Mouse (Mus musculus): ENCODE measurements around the gene Hspa1a.

Hspa1a gene

DNA sequence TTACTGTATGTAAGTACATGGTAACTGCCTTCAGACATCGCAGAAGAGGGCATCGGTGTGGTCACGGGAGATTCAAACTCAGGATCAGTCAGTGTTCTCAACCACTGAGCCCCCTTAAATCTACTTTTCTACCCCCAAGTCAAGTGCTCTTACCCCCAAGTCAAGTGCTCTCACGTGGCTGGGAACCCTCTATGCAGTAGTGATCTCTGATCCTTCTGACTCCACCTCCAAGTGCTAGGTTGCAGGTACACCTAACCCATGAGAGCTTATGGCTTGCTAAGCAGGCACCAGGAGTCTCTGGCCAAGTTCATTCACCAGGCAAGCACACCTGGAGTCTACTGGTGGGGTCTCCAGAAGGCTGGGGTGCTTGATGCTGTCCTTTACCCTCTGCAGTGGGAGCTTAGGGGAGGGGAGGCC, 22.4 kb downstream of the Hspa1a start:
- in situ Hi-C loops (cut with MboI; ENCODE audit: low sequenced_read_pairs), result loop anchor here (5.0 kb wide), 1 partner anchor 92 kb away; no protein-coding TSS in a partner anchor

- in situ Hi-C loops (cut with MboI; ENCODE audit: low sequenced_read_pairs), result loop anchor here (5.0 kb wide), 1 partner anchor 92 kb away; no protein-coding TSS in a partner anchor
Measured at GRCm38 (mm10) chr17:34948721-34949552, 23.0 kb downstream of the Hspa1a start.

DNA sequence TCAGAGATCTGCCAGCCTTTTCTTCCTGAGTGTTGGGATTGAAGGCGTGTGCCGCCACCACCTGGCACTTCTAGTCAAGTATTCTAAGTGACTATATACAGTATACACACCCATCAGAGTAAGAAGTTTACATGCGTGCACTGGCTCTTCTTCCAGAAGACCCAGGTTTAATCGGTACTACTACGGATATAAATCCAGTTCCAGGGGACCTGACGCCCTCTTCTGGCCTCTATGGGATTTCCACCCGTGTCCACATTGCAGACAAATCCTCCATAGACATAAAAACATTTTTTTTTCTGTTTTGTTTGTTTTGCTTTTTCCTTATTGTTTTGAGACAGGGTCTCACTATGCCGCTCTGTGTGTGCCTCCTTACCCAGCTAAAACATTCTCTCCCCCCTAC, 24.4 kb downstream of the Hspa1a start:
- in situ Hi-C loops (cut with MboI; ENCODE audit: low sequenced_read_pairs), result loop anchor here (5.0 kb wide), 1 partner anchor 90 kb away; no protein-coding TSS in a partner anchor

- in situ Hi-C loops (cut with MboI; ENCODE audit: low sequenced_read_pairs), result loop anchor here (5.0 kb wide), 1 partner anchor 89 kb away; no protein-coding TSS in a partner anchor
Measured at GRCm38 (mm10) chr17:34946486-34947140, 25.3 kb downstream of the Hspa1a start.

GRCm38 (mm10) chr17:34944362-34944761, 27.6 kb downstream of the Hspa1a start:
- in situ Hi-C loops (cut with MboI; ENCODE audit: low sequenced_read_pairs), result no loop called here

DNA sequence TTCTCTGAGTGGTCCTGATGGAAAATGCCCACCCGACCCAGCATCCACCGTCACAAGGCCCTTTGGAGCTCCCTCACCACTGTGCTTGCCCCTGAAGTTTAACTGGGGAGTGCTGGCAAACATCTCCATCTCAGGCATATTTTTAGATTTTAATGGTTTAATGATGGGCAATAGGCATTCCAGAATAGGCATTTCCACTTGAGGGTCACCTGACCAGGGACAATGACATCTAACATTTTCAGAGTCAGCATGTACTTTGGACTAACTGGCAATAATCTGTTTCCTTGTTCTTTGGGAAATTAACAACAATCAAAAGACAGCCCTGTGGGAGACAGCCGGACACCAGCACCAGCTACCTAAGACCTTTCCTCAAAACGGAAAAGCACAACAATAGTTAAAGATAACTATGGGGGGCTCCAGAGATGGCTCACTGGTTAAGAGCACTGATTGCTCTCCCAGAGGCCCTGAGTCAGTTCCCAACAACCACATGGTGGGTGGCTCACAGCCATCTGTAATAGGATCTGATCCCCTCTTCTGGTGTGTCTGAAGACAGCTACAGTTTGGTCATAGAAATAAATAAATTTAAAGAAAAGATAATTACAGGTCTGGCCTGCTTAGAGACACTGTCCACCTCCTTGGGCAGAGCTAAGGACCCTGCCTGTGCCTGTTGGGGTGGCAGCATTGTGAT, 28.7 kb downstream of the Hspa1a start:
- in situ Hi-C loops (cut with MboI; ENCODE audit: low sequenced_read_pairs), result no loop called here

DNA sequence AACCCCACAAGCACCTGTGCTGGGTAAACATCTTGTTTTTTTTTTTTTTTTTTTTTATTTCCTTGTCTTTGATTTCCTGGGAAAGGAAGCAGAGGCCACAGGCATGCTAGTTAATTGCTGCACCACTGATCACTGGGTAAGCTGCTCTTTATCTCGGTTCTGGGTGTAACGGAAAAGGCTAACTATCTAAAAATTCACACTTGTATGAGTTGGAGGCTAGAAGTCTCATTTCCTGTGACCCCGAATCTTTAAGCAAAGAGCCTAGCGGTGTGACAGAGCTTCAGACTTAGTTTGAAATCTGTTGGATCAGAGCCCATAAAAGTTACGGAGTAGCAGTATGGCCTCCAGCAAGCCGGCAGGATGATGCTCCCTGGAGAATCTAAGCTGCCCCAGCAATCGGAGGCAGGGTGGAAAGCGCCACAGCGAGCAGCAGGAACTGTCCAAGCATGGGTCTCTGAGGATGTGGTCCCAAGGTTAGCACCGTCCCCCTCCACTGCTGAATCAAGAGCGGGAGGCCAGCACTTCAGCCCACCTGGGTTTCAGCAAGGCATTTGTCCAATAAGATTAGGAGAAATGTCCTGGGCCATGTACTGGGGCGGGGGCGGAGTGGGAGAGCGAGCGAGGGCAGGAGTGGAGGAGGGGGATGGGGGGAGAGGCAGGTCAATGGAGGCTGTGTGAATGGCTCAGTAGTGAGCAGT, 30.5 kb downstream of the Hspa1a start:
- in situ Hi-C loops (cut with MboI; ENCODE audit: low sequenced_read_pairs), result no loop called here

GRCm38 (mm10) chr17:34937960-34938505, 33.9 kb downstream of the Hspa1a start:
- in situ Hi-C loops (cut with MboI; ENCODE audit: low sequenced_read_pairs), result no loop called here

DNA sequence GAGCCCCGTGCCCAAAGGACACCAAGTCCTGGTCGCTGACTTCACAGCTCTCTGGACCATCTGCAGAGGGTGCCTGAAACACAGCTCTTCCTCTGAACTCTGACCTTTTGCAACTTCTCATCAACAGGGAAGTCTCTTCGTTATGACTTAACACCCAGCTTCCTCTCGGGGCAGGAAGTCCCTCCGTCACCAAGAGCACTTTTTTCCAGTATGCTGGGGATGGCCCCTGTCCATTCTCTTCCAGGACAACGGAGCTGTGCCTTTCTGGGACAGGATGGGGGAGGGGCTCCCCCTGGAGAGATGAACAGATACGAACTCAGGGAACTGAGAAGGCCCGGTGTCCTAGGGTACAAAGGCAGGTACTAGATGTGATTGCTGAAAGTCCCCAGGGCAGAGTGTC, 37.1 kb downstream of the Hspa1a start:
- in situ Hi-C loops (cut with MboI; ENCODE audit: low sequenced_read_pairs), result no loop called here

DNA sequence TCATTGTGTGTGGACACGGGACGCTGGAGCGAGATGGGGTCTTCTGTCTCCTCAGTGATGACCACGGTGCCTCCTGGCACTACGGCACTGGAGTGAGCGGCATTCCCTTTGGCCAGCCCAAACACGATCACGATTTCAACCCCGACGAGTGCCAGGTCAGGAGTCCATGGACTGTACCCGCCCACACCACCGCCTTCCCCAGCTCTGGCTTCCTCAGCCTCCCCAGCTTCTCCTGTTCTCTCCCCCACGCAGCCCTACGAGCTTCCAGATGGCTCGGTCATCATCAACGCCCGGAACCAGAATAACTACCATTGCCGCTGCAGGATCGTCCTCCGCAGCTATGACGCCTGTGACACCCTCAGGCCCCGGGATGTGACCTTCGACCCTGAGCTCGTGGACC, 37.9 kb downstream of the Hspa1a start:
- in situ Hi-C loops (cut with MboI; ENCODE audit: low sequenced_read_pairs), result no loop called here

DNA sequence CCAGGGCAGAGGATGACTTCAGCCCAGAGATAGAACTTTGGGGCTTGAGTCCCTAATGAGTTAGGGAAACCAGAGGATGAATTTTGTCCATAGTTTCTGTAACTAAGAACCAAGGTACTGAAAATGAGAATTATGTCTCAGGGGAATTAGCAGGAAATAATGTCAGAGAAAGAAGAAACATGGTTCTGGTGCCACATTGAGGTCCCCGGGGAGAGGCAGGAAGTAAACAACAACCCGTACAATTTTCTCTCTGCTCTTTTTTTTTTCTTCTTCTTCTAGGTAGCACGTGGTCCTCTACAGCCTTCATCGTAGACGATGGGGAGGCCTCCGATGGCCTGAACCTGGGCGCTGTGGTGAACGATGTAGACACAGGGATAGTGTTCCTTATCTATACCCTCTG, 39.7 kb downstream of the Hspa1a start:
- in situ Hi-C loops (cut with MboI; ENCODE audit: low sequenced_read_pairs), result no loop called here

DNA sequence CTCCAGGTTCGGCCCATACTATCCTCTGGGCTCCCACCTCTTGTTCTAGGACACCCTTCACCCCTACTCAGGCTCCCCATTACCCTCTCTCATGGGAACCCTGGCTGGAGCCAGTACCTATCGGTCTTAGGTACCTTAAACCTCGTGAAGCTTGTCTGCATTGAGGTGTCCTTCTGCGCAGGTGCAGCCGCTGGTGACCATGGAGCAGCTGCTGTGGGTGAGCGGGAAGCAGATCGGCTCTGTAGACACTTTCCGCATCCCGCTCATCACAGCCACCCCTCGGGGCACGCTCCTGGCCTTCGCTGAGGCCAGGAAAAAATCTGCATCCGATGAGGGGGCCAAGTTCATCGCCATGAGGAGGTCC, 40.2 kb downstream of the Hspa1a start:
- in situ Hi-C loops (cut with MboI; ENCODE audit: low sequenced_read_pairs), result no loop called here

DNA sequence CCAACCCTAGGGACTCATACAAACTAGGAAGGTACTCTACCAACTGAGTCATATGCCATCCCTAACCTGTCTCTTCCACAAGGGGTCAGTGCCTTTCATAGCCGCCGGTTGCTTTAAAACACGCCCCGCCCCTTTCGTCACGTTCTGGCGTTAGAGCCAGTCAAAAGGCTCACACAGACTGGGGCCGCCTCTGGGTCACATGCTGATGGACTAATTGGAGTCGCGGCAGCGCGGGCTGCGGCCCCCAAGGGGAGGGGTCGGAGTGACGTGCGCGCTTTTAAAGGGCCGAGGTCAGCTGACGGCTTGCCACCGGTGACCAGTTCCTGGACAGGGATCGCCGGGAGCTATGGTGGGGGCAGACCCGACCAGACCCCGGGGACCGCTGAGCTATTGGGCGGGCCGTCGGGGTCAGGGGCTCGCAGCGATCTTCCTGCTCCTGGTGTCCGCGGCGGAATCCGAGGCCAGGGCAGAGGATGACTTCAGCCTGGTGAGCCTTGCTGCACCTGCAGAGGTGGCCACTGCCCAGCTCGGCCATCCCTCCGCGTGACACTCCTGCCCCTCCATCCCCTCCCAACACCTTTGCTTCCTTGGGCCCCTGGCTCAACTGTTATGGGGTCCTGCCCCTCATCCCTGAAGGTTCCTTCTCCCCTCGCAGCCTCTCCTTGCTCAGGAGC, 40.8 kb downstream of the Hspa1a start, which contains the start of gene Neu1:
Gene Neu1 (plus strand): TSS at position 193 of the 674 bp plus-strand sequence.
- in situ Hi-C loops (cut with MboI; ENCODE audit: low sequenced_read_pairs), result no loop called here

DNA sequence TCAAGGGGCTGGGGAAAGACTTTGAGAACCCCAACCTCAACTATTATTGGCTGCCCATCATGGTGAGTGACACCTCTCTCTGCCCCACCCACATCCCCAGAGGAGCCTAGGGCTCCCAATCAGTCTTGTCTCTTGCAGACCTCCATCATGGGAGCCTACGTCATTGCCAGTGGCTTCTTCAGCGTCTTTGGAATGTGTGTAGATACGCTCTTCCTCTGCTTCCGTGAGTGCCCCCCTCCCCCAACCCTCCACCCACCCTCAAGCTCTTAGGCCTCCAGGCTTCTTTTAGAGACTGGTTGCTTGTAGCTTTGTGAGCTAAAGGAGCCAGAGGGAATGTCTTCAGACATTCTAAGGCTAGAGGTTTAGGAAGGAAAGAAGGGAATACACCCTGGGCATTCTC, 43.1 kb downstream of the Hspa1a start:
- in situ Hi-C loops (cut with MboI; ENCODE audit: low sequenced_read_pairs), result no loop called here

- in situ Hi-C loops (cut with MboI; ENCODE audit: low sequenced_read_pairs), result no loop called here
Measured at GRCm38 (mm10) chr17:34927306-34928019, 44.5 kb downstream of the Hspa1a start.

- in situ Hi-C loops (cut with MboI; ENCODE audit: low sequenced_read_pairs), result no loop called here
Measured at GRCm38 (mm10) chr17:34924258-34924657, 47.7 kb downstream of the Hspa1a start.

DNA sequence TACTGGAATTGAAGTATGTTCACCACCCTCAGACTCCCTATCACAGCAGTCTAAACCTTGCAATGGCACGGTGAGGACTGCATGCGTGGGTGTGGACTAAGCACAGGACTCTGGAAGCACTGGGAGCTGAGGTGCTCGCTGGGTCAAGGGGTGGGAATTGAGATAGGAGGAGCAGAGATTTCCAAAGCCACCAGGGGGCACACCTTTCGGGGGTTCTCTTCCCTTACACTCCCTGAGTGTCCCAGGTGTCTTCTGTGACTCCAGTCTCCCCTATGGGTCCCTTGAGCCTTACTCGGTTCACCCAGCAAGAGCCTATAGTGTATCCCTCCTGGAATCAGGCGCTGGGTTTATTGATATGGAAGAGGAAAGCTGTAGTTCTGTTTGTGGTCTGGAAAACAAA, 49.0 kb downstream of the Hspa1a start:
- in situ Hi-C loops (cut with MboI; ENCODE audit: low sequenced_read_pairs), result no loop called here

Data from CH12F3 (cell line).